Mouse (Mus musculus): ENCODE results near the gene Orai3. TPM values are rescaled to one million over a fixed set of nuclear protein-coding genes. Genes with fewer than 3 reads are reported as not detected.

The Orai3 gene
- total and polyA plus RNA-seq, 3 experiments, result 37.5 to 47.2 TPM; not detected in 1

GRCm38 (mm10) chr7:127759716-127760115, 9.9 kb upstream of the Orai3 start:
- DNase-seq (ENCODE audit: low read depth, low spot score), result peak; percentile 84
- Histone ChIP-seq H3K4me3 (ENCODE audit: control insufficient read depth in 1 of 2, insufficient read depth in 1 of 2, low read depth in 2 of 2, low read length in 2 of 2) (no peak overlapping the region), H3K36me3 (ENCODE audit: control insufficient read depth in 1 of 2, insufficient read depth in 2 of 2, low read length in 2 of 2) (peaks cover 0 to 17% of the 10 kb centered on the region in 2 experiments; a peak in 2 of 4 replicates), H3K79me2 (ENCODE audit: control insufficient read depth, insufficient read depth, low read length, poor library complexity) (no peaks in the 10 kb centered on the region), H3K27me3 (ENCODE audit: control insufficient read depth in 1 of 2, insufficient read depth in 2 of 2, low read length in 2 of 2) (no peaks in the 10 kb centered on the region), H3K27ac (ENCODE audit: control insufficient read depth, low read depth, low read length) (peak overlapping the region; percentile 36; the same call in 1 of the 2 replicates), H3K9ac (ENCODE audit: control insufficient read depth, low read depth, low read length, poor library complexity, severe bottlenecking) (no peak overlapping the region), H3K9me3 (replicated peaks; ENCODE audit: insufficient read depth, low read length) (no peaks in the 10 kb centered on the region), H3K4me1 (ENCODE audit: control insufficient read depth in 1 of 2, insufficient read depth in 2 of 2, low read length in 2 of 2) (peaks cover 13 to 22% of the 10 kb centered on the region in 2 experiments)
- TF ChIP-seq CHD2 (IDR thresholded peaks at IDR 0.05; ENCODE audit: low read length) (no peak), POLR2AphosphoS5 (IDR thresholded peaks at IDR 0.05; ENCODE audit: borderline replicate concordance, low read depth, low read length) (no peak), MYC (IDR thresholded peaks at IDR 0.05; ENCODE audit: low read depth, low read length) (no peak), MXI1 (IDR thresholded peaks at IDR 0.05; ENCODE audit: low read depth, low read length) (peak; percentile 67), ZKSCAN1 (IDR thresholded peaks at IDR 0.05; ENCODE audit: low read depth, low read length) (no peak), KAT2A (conservative IDR thresholded peaks at IDR 0.05; ENCODE audit: low read depth, low read length) (no peak), MAX (IDR thresholded peaks at IDR 0.05; ENCODE audit: low read length) (peak; percentile 40; the same call in 1 of the 2 replicates), TBP (IDR thresholded peaks at IDR 0.05; ENCODE audit: low read depth, low read length) (no peak), EP300 (IDR thresholded peaks at IDR 0.05; ENCODE audit: low read depth in 1 of 2, low read length in 2 of 2) (peak; percentile 11 to 59; a peak in 1 of 4 replicates), GATA1 (IDR thresholded peaks at IDR 0.05; ENCODE audit: low read depth, low read length) (no peak), MAZ (IDR thresholded peaks at IDR 0.05; ENCODE audit: low read depth, low read length) (no peak), NRF1 (IDR thresholded peaks at IDR 0.05; ENCODE audit: insufficient read depth, low read depth, low read length, poor library complexity, severe bottlenecking) (no peak), USF2 (IDR thresholded peaks at IDR 0.05; ENCODE audit: borderline replicate concordance in 1 of 2, insufficient read depth in 1 of 2, low read depth in 1 of 2, low read length in 2 of 2) (no peak), POLR2A (IDR thresholded peaks at IDR 0.05; ENCODE audit: control insufficient read depth in 1 of 2, insufficient read depth in 1 of 2, low read depth in 1 of 2, low read length in 2 of 2, poor library complexity in 1 of 2) (0 out of 4 replicates have a peak, but pooled peaks of 1 of the 2 experiments have one; percentile 27), RCOR1 (IDR thresholded peaks at IDR 0.05; ENCODE audit: low read depth, low read length) (no peak), USF1 (IDR thresholded peaks at IDR 0.05; ENCODE audit: low read depth, low read length) (no peak), CTCF (IDR thresholded peaks at IDR 0.05 in 2 of 3, conservative IDR thresholded peaks at IDR 0.05 in 1 of 3; ENCODE audit: control insufficient read depth in 1 of 3, insufficient read depth in 1 of 3, low read depth in 2 of 3, low read length in 3 of 3, poor library complexity in 1 of 3, severe bottlenecking in 1 of 3) (no peak), ZMIZ1 (IDR thresholded peaks at IDR 0.05; ENCODE audit: low read depth, low read length) (no peak), SMC3 (IDR thresholded peaks at IDR 0.05; ENCODE audit: low read depth, low read length) (no peak), NELFE (IDR thresholded peaks at IDR 0.05; ENCODE audit: low read depth, low read length) (no peak), E2F4 (IDR thresholded peaks at IDR 0.05; ENCODE audit: borderline replicate concordance, low read depth, low read length) (no peak), UBTF (IDR thresholded peaks at IDR 0.05; ENCODE audit: borderline replicate concordance, insufficient read depth, low read depth, low read length) (no peak), POLR2AphosphoS2 (IDR thresholded peaks at IDR 0.05; ENCODE audit: low read length) (no peak), JUND (IDR thresholded peaks at IDR 0.05; ENCODE audit: low read depth, low read length) (no peak), BHLHE40 (IDR thresholded peaks at IDR 0.05; ENCODE audit: borderline replicate concordance, low read depth, low read length) (no peak), GABPA (IDR thresholded peaks at IDR 0.05; ENCODE audit: low read depth, low read length) (no peak), HCFC1 (IDR thresholded peaks at IDR 0.05; ENCODE audit: low read depth, low read length) (no peak), MEF2A (IDR thresholded peaks at IDR 0.05; ENCODE audit: extremely low read depth, insufficient replicate concordance, low read depth, low read length, poor library complexity, severe bottlenecking) (no peak), CHD1 (IDR thresholded peaks at IDR 0.05; ENCODE audit: low read depth, low read length) (no peak), SIN3A (IDR thresholded peaks at IDR 0.05; ENCODE audit: low read length) (peak; percentile 79), TCF12 (IDR thresholded peaks at IDR 0.05; ENCODE audit: low read depth, low read length) (no peak), TAL1 (IDR thresholded peaks at IDR 0.05; ENCODE audit: low read length) (no peak), ELF1 (IDR thresholded peaks at IDR 0.05; ENCODE audit: low read depth, low read length) (peak; percentile 71), RAD21 (IDR thresholded peaks at IDR 0.05; ENCODE audit: low read depth, low read length) (no peak), MAFK (IDR thresholded peaks at IDR 0.05; ENCODE audit: borderline replicate concordance, low read depth, low read length) (no peak), ZNF384 (IDR thresholded peaks at IDR 0.05; ENCODE audit: low read depth, low read length) (no peak), ZC3H11A (IDR thresholded peaks at IDR 0.05; ENCODE audit: low read depth, low read length) (no peak), MYB (IDR thresholded peaks at IDR 0.05; ENCODE audit: low read depth, low read length) (no peak)
